Mouse (Mus musculus) E14TG2a.4 (cell line): ENCODE data around the gene Zranb3.

Experiments
- CTCF ChIP-seq: conservative IDR thresholded peaks from 2 replicates; pipeline ENCODE4 v1.5.1; 2014; ENCODE audit warnings: low read length
- NANOG ChIP-seq: IDR thresholded peaks from 2 replicates; pipeline ENCODE4 v1.6.1; 2014; ENCODE audit warnings: borderline replicate concordance, low read length, mixed read lengths

DNA sequence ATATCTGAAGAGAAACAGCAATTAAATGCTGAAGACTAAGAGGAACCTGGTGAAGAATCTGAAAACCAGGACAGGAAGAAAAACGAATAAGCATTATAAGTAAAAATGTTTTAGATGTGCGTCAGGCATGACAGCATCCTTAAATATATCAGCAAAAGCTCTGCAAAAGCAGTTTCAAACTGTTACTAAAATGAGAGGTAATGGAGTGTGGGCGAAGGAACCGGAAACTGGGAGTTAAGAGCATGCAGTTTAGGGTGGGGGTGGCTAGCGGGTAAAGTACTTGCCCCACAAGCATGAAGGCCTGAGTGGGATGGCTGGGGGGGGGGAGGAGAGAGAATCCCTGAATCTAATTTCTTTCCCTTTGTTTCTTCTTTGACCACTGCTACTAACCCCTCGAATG, 29.8 kb downstream of the Zranb3 start:
- TF ChIP-seq CTCF = no peak
- no peak for TF ChIP-seq NANOG
